In the genomic region with DNA sequence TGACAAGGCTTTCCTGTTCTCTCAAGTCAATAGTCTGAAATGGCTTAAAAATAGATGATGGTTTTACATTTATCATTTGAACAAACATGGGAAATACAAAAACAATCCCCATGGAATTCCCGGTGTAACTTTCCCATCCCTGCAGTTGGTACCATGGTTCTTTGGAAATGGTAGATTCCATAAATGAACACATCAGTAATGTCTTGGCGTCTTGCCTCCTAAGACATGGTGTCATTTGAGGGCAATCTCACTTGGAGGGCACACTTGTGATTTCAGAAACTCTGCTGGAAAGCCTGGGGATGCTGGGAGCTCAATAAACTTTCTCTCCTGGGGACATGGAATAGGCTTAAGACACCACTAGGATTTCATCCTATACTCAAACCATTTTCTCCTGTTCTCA, we compare ENCODE assay signal across 9 mouse cellular contexts.
"Had no signal": no experiment of that assay in that cellular context is flagged by ENCODE, and none has a peak within 500 bp of the region (broad histone marks: within the 10 kb centered on the region; RNA-seq: fewer than 3 reads in every experiment).

No protein-coding gene starts in this region.

- DNase-seq: layer of hippocampus, adult 9-11 months; layer of hippocampus, postnatal 36 days; thymus, postnatal 4 days had no signal

- ATAC-seq: intestine, embryonic 15.5 days; liver, embryonic 12.5 days; midbrain, embryonic 13.5 days had no signal

- H3K4me1 ChIP-seq: intestine, embryonic 15.5 days; limb, embryonic 15.5 days; liver, embryonic 12.5 days; midbrain, embryonic 13.5 days; neural tube, embryonic 12.5 days had no signal

- H3K4me3 ChIP-seq: intestine, embryonic 15.5 days; limb, embryonic 15.5 days; liver, embryonic 12.5 days; midbrain, embryonic 13.5 days; myocyte; neural tube, embryonic 12.5 days had no signal
